Mouse (Mus musculus) G1E (cell line): ENCODE measurements around the gene March6.

Experiments used
- CTCF ChIP-seq: IDR thresholded peaks from 2 replicates; pipeline ENCODE4 v1.5.1; 2012; ENCODE audit warnings: low read depth, low read length, inconsistent platforms, mixed read lengths
- POLR2AphosphoS5 ChIP-seq: IDR thresholded peaks from 2 replicates; pipeline ENCODE4 v1.6.1; 2012; ENCODE audit warnings: low read depth, low read length, inconsistent platforms; ENCODE audit not compliant: insufficient replicate concordance
- TAL1 ChIP-seq: conservative IDR thresholded peaks from 2 replicates; pipeline ENCODE4 v1.6.1; 2012; ENCODE audit warnings: low read depth, low read length, inconsistent platforms, mixed read lengths

DNA sequence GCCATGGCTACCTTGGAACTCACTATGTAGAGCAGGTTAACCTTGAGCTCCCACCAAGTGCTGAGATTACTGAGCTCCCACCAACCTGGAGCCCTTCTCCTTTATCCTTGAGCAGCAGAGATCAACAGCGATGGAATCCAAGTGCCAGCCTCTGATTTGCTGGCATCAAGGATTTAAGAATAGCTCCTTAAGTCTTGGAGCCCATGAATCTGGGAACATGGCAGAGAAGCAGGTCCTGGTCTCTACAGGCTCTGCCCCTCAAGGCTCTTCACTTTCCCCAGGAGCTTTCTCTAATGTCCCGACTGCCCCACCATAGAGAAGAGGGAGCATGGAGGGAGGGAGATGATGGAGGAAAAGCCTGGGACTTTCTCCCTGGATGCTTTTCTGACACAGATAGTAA lies 6.9 kb upstream of the March6 start:
- TF ChIP-seq CTCF (no peak), TAL1 (no peak), POLR2AphosphoS5 (no peak)
